In genomic region chr1:38834899-38835298, GRCm38 (mm10) we compare ENCODE assay signal across 8 mouse cellular contexts. TPM values are rescaled to one million over a fixed set of nuclear protein-coding genes. Genes with fewer than 3 reads are reported as not detected.
A peak's percentile ranks its signal among the peaks of the same experiment; 100 is the strongest.
DNase-seq lines count a peak whose midpoint lies in the region; ATAC-seq and TF ChIP-seq lines count a peak whose summit lies in the region.

No protein-coding gene starts in this region.

- H3K27ac ChIP-seq in thymus, adult 2 months (ENCODE audit: control insufficient read depth, insufficient read depth, low read length) = no peak overlapping the region
- no peak overlapping the region for H3K27ac ChIP-seq in embryonic facial prominence, embryonic 13.5 days
- no peak overlapping the region for H3K27ac ChIP-seq in hindbrain, embryonic 16.5 days (ENCODE audit: low read depth, low read length)

- H3K4me3 ChIP-seq in thymus, adult 2 months (ENCODE audit: control insufficient read depth, insufficient read depth, low read length) = no peak overlapping the region
- H3K4me3 ChIP-seq in embryonic facial prominence, embryonic 13.5 days = peak overlapping the region; percentile 74; the same call in 1 of the 2 replicates
- H3K4me3 ChIP-seq in hindbrain, embryonic 16.5 days (ENCODE audit: low read length) = peak overlapping the region; percentile 74

- no peaks in the 10 kb centered on the region for H3K36me3 ChIP-seq in thymus, adult 2 months (ENCODE audit: control insufficient read depth, insufficient read depth, low read length)
- H3K36me3 ChIP-seq in embryonic facial prominence, embryonic 13.5 days = no peaks in the 10 kb centered on the region
- H3K36me3 ChIP-seq in hindbrain, embryonic 16.5 days (ENCODE audit: control insufficient read depth, insufficient read depth, low read length) = no peaks in the 10 kb centered on the region; the same call in 1 of the 2 replicates
- no peaks in the 10 kb centered on the region for H3K36me3 ChIP-seq in splenic B cell, adult 2 months (ENCODE audit: control insufficient read depth, insufficient read depth, low read length, poor library complexity, severe bottlenecking)

- peaks cover 2% of the 10 kb centered on the region; the same call in 1 of the 2 replicates for H3K27me3 ChIP-seq in thymus, adult 2 months (ENCODE audit: control insufficient read depth, insufficient read depth, low read length)
- H3K27me3 ChIP-seq in embryonic facial prominence, embryonic 13.5 days = peaks cover 52% of the 10 kb centered on the region
- H3K27me3 ChIP-seq in hindbrain, embryonic 16.5 days (replicated peaks; ENCODE audit: control insufficient read depth, insufficient read depth, low read length) = 0 out of 2 replicates have a peak, but pooled peaks cover 2% of the 10 kb centered on the region
- H3K27me3 ChIP-seq in splenic B cell, adult 2 months (ENCODE audit: control insufficient read depth, insufficient read depth, low read length, poor library complexity, severe bottlenecking) = no peaks in the 10 kb centered on the region

- no peaks in the 10 kb centered on the region for H3K9me3 ChIP-seq in embryonic facial prominence, embryonic 13.5 days
- H3K9me3 ChIP-seq in hindbrain, embryonic 16.5 days (ENCODE audit: control insufficient read depth, low read length) = no peaks in the 10 kb centered on the region

- ATAC-seq in embryonic facial prominence, embryonic 13.5 days (ENCODE audit: insufficient number of reproducible peaks, insufficient read depth, low FRiP score, low TSS enrichment, low read depth) = no peak
- no peak for ATAC-seq in hindbrain, embryonic 16.5 days

- peak overlapping the region; percentile 99 for H3K4me2 ChIP-seq in embryonic facial prominence, embryonic 13.5 days
- peak overlapping the region; percentile 95 for H3K4me2 ChIP-seq in hindbrain, embryonic 16.5 days (ENCODE audit: low read length)

- DNase-seq in heart, adult 18-20 months = peak; percentile 7 to 25
- no peak for DNase-seq in heart, adult 8-10 months (ENCODE audit: low spot score)
- DNase-seq in thymus, adult 2 months = peak; percentile 30
- DNase-seq in thymus, adult 18-20 months = no peak
- DNase-seq in splenic B cell, adult 2 months (ENCODE audit: low read depth, low spot score) = peak; percentile 36
- no peak for DNase-seq in layer of hippocampus, adult 8-10 months (ENCODE audit: low spot score in 2 of 2)

- H3K9ac ChIP-seq in embryonic facial prominence, embryonic 13.5 days = no peak overlapping the region
- no peak overlapping the region for H3K9ac ChIP-seq in hindbrain, embryonic 16.5 days (ENCODE audit: low read depth, low read length)

- 38% methylated on average over 3 of the region's 3 CpGs for WGBS in thymus, adult 2 months
- 33% methylated on average over 3 of the region's 3 CpGs for WGBS in embryonic facial prominence, embryonic 13.5 days
- 28% methylated on average over 3 of the region's 3 CpGs for WGBS in hindbrain, embryonic 16.5 days

- no peaks in the 10 kb centered on the region for H3K4me1 ChIP-seq in thymus, adult 2 months (replicated peaks; ENCODE audit: control insufficient read depth, insufficient read depth, low read length)
- H3K4me1 ChIP-seq in embryonic facial prominence, embryonic 13.5 days = peaks cover 5% of the 10 kb centered on the region; the same call in 1 of the 2 replicates
- peaks cover 3% of the 10 kb centered on the region; the same call in 1 of the 2 replicates for H3K4me1 ChIP-seq in hindbrain, embryonic 16.5 days (ENCODE audit: control insufficient read depth, insufficient read depth, low read depth, low read length)

- TF ChIP-seq CTCF in thymus, adult 2 months (IDR thresholded peaks at IDR 0.05; ENCODE audit: borderline replicate concordance, control insufficient read depth, extremely low read depth, insufficient read depth, low read length, poor library complexity) = no peak

- TF ChIP-seq POLR2A in thymus, adult 2 months (IDR thresholded peaks at IDR 0.05; ENCODE audit: control insufficient read depth, extremely low read depth, insufficient read depth, low read length, poor library complexity) = no peak

RNA-seq across cellular contexts. Expression of gene Lonrf2, which starts 1.6 kb away (rescaled TPM):
- total RNA-seq in heart, adult 18-20 months (2021) = 1 to 10 TPM; 3.9 to 4.2 TPM
- 1 to 10 TPM; 4.2 to 5.1 (median 4.7) TPM for total RNA-seq in heart, adult 8-10 months (2022)
- 0.46 and 0.47 TPM in 2 replicates for polyA plus RNA-seq in thymus, adult 2 months (2012; rRNA removed)
- 2.2 and 3.1 TPM in 2 replicates for polyA plus RNA-seq in embryonic facial prominence, embryonic 13.5 days (2015; fragmentation: Nextera tagmentation; extraction: Ambion mirVana)
- polyA plus RNA-seq in hindbrain, embryonic 16.5 days (2015; fragmentation: Nextera tagmentation; extraction: Ambion mirVana) = 18.4 and 23.0 TPM in 2 replicates
- 100 to 1,000 TPM in 2 of 4 experiments, 10 to 100 TPM in 2; 96.0 to 117 (median 106) TPM for total RNA-seq in layer of hippocampus, adult 8-10 months (2022)

Comparison
In these comparisons a context has a peak if more than half of its experiments do, and no peak if none do; other contexts are left out.
1. DNase-seq: peak in heart, adult 18-20 months (2 of 2), thymus, adult 2 months (single experiment) and splenic B cell, adult 2 months (single experiment); none in heart, adult 8-10 months (single experiment), thymus, adult 18-20 months (0 of 2) and layer of hippocampus, adult 8-10 months (0 of 2).
2. RNA of gene Lonrf2, which starts 1.6 kb away (total RNA-seq): 96.0 to 117 TPM in layer of hippocampus, adult 8-10 months; 4.2 to 5.1 TPM in heart, adult 8-10 months and 3.9 to 4.2 TPM in heart, adult 18-20 months; every median in the first group is over 10 times any median in the second.